Mouse (Mus musculus): ENCODE results near the gene Bglap. TPM values are rescaled to one million over a fixed set of nuclear protein-coding genes. Genes with fewer than 3 reads are reported as not detected.
"Not testable (repeated sequence)": the region's sequence is repeated elsewhere in the genome, so short reads cannot be mapped to it uniquely, and the experiment has no call there.

Bglap gene
- polyA plus RNA-seq (2015; fragmentation: Nextera tagmentation; extraction: Ambion mirVana): not detected in 2 replicates

DNA sequence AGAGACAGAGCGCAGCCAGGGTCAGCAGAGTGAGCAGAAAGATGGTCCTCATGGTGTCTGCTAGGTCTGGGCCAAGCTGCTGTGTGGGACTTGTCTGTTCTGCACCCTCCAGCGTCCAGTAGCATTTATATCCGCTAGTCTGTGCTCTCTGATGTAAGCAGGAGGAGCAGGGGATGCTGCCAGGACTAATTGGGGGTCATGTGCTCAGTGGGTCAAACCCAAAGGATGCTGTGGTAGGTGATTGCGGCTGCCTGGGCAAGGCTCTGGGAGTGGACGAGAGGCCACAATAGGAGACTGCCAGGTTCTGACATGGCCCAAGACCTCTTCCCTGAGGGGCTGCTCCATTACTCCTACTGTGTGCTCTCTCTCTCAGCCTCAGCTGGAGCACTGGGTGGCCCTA, at the start of gene Bglap:
Gene Bglap, minus strand, starts transcription at position 101 of the 400 bp plus-strand sequence.
- ATAC-seq (replicated peaks): no peak
- WGBS: 77% methylated on average over 5 of the region's 5 CpGs
- H3K27me3 ChIP-seq: no peaks in the 10 kb centered on the region
- no peak within 1 kb of the TSS for H3K4me2 ChIP-seq (replicated peaks)
- H3K4me1 ChIP-seq: peaks cover 7% of the 10 kb centered on the region; the same call in 1 of the 2 replicates
- H3K27ac ChIP-seq (replicated peaks): no peak within 1 kb of the TSS
- no peak within 1 kb of the TSS for H3K9ac ChIP-seq (replicated peaks)
- no peaks in the 10 kb centered on the region for H3K36me3 ChIP-seq
- H3K9me3 ChIP-seq: no peaks in the 10 kb centered on the region
- no peak within 1 kb of the TSS for H3K4me3 ChIP-seq

DNA sequence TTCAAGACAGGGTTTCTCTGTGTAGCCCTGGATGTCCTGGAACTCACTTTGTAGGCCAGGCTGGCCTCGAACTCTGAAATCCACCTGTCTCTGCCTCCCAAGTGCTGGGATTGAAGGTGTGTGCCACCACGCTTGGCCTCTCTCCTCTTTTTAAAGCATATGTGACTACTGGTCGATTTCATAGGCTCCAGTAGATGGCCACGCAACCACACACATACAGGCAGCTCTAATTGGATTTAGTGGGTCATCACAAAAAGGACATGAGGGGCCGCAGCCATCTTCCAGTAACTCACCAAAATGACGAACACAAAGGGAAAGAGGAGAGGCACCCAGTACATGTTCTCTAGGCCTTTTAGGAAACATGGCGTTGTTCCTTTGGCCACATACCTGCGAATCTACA, 44.4 kb upstream of the Bglap start:
- ATAC-seq (replicated peaks); H3K9ac ChIP-seq (replicated peaks); H3K27ac ChIP-seq (replicated peaks); H3K4me1 ChIP-seq; H3K9me3 ChIP-seq; H3K27me3 ChIP-seq; H3K36me3 ChIP-seq; H3K4me2 ChIP-seq (replicated peaks); H3K4me3 ChIP-seq: not testable (repeated sequence)
- WGBS: 72% methylated on average over 8 of the region's 8 CpGs

DNA sequence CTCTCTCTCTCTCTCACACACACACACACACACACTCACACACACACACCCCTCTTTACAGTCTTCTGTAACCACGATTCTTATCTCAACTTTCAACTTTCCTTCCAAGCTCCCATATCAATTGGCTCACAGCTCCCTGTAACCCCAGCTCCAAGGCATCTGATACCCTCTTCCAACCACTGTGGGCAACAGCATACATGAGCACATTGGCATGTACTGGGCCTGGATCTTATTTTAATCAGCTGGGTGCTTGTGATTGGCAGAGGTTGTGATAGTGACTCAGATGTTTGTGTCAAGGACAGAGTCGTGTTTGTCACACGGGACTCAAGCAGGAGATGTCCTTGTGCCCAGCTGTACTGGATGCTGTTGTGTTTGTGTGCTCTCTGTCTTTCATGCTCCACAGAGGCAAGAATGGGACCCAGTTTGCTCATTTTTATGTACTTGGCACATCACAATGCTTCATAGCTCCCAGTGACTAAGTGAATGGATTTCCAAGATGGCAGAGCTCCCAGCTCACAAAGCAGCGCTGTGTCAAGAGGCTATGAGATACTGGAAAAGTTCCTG, 43.2 kb upstream of the Bglap start:
- ATAC-seq (replicated peaks): no peak
- Histone ChIP-seq H3K9me3 (no peaks in the 10 kb centered on the region), H3K36me3 (no peaks in the 10 kb centered on the region), H3K4me2 (replicated peaks) (no peak overlapping the region), H3K4me3 (no peak overlapping the region), H3K27me3 (no peaks in the 10 kb centered on the region), H3K9ac (replicated peaks) (no peak overlapping the region), H3K4me1 (peaks cover 21% of the 10 kb centered on the region), H3K27ac (replicated peaks) (no peak overlapping the region)
- WGBS: 84% methylated on average over 4 of the region's 4 CpGs

DNA sequence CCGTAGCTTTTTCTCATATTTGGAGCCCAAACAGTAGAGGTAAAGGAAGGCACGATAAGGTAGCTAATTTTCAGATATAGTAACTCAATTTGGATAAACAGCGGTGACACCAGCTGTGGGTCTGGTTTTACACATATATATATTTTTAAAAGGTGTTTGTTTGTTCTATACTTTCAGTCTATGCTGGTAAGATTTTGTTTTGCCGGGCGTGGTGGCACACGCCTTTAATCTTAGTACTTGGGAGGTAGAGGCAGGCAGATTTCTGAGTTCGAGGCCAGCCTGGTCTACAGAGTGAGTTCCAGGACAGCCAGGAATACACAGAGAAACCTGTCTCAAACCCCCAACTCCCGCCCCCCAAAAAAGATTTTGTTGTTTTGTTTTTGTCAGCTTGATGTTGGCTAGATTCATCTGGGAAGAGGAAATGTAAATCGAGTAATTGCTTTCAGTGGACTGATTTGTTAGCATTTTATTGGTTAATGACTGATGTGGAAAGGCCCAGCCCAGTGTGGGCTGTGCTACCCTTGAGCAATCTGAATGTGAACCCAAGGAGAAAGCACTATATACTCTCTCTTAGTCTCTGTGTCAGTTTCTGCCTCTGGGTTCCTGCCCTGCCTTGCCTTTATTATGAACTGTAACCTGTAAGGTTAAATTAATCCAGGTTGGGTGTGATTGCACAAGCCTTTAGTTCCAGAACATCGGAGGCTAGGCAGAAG, 41.6 kb upstream of the Bglap start:
- Histone ChIP-seq H3K9ac (replicated peaks) (no peak overlapping the region), H3K4me3 (no peak overlapping the region), H3K36me3 (peaks cover 3% of the 10 kb centered on the region), H3K4me1 (peaks cover 28% of the 10 kb centered on the region), H3K9me3 (no peaks in the 10 kb centered on the region), H3K27ac (replicated peaks) (no peak overlapping the region), H3K4me2 (replicated peaks) (peak overlapping the region; percentile 84), H3K27me3 (no peaks in the 10 kb centered on the region)
- 87% methylated on average over 10 of the region's 10 CpGs for WGBS
- ATAC-seq (replicated peaks): no peak

DNA sequence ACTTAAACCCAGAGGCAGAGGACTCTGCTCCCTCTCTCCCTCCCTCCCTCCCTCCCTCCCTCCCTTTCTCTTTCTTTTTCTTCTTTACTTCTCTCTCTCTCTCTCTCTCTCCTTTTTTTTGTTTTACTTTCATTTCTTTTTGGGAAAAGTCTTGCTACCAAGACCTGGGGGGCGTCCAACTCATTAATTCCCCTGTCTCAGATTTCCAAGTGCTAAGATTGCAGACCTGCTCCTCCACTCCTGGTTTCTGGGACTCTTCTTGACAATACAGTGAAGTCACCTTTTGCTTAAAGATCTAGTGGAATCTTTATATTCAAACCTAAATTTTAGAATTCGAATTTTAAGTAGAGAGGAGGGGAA, 41.0 kb upstream of the Bglap start:
- Histone ChIP-seq H3K4me1 (peaks cover 28% of the 10 kb centered on the region), H3K36me3 (peaks cover 8% of the 10 kb centered on the region), H3K27me3 (no peaks in the 10 kb centered on the region), H3K9me3 (no peaks in the 10 kb centered on the region), H3K4me3 (peak overlapping the region; percentile 79), H3K4me2 (replicated peaks) (peak overlapping the region; percentile 84), H3K9ac (replicated peaks) (no peak overlapping the region), H3K27ac (replicated peaks) (peak overlapping the region; percentile 79; the same call in 1 of the 2 replicates)
- WGBS: 2% methylated on average over 2 of the region's 2 CpGs
- ATAC-seq (replicated peaks): no peak

DNA sequence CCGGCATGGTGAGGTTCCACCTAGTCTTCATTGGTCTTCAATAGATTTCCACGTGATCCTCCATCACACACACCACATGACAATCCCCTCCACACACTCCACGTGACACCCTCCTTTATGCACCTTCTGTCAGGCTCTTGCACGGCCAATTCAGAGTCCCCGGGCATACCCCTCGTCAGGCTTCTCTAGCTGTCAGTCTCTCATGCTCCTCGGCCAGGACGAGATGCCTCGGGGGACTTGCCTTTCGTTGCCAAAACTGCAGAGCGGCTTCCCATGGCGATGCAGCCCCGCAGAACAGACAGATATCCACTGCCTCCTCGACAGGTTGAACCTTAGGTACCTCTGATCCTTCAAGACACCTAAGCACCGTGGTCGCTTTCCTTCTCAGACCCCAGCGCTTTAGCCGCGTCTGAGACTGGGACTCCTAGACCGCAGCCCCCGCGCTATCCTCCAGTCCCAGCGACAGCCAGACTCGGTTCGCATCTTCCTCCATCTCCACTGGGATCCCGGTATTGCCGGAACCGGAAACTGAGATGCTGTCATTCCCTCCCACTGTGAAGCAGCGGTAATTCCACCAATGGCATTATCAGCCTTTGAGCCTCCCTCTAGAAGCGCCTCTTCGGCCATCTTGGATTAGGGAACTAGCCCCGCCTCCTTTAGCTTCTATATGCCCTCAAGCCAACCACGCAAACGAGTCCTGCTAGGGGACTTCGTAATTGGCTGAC, 40.5 kb upstream of the Bglap start, which contains the start of gene Slc25a44:
Gene Slc25a44, minus strand, starts transcription at position 535 of the 725 bp plus-strand sequence.
- peak; percentile 98 for ATAC-seq (replicated peaks)

DNA sequence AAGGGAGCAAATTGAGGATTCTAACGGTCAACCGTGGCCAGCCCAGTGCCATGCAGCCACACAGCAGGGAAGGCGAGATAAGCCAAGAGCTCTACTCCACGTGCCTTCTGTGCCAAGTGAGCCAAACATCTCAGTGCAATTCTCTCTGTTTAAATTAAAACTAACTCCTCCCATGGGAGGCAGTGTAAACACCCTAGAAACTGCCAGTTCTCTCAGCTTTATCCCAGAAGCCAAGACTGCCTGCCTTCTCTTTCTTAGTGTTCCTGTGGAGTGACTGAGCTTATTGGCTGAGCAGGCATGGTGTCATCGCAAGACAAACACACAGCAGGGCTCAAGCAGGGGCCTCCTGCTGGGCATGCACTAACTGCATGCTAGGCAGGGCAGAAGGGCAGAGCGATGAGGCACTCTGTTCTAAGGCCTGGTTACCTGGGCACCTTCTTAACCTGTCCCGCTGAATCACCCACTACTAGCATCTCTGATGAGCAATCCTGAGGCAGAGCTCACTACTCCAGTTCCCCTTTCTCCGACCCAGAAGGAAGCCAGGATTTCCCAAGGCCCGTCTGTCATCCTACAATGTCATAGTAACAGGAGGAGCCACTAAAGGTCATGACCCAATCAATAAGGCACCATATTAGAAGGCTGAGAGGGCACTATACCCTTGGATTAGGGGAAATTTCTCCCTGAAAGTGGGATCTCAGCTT, 37.9 kb upstream of the Bglap start:
- no peaks in the 10 kb centered on the region for H3K27me3 ChIP-seq
- peak overlapping the region; percentile 8; the same call in 1 of the 2 replicates for H3K27ac ChIP-seq (replicated peaks)
- 0 out of 2 replicates have a peak overlapping the region, but pooled peaks have one; percentile 14 for H3K9ac ChIP-seq (replicated peaks)
- no peak for ATAC-seq (replicated peaks)
- no peak overlapping the region for H3K4me3 ChIP-seq
- no peaks in the 10 kb centered on the region for H3K9me3 ChIP-seq
- H3K36me3 ChIP-seq: peaks cover 31% of the 10 kb centered on the region
- peaks cover 38% of the 10 kb centered on the region for H3K4me1 ChIP-seq
- H3K4me2 ChIP-seq (replicated peaks): no peak overlapping the region
- 33% methylated on average over 9 of the region's 9 CpGs for WGBS

More for the DNA sequence above, 40.5 kb upstream of the Bglap start, which contains the start of gene Slc25a44:
- Histone ChIP-seq H3K4me3 (peak within 1 kb of the TSS; percentile 79), H3K4me1 (peaks cover 28% of the 10 kb centered on the region), H3K4me2 (replicated peaks) (peak within 1 kb of the TSS; percentile 84), H3K27me3 (no peaks in the 10 kb centered on the region), H3K27ac (replicated peaks) (peak within 1 kb of the TSS; percentile 79), H3K9ac (replicated peaks) (peak within 1 kb of the TSS; percentile 67), H3K36me3 (peaks cover 12% of the 10 kb centered on the region), H3K9me3 (no peaks in the 10 kb centered on the region)
- WGBS: under 1% methylated on average over 35 of the region's 35 CpGs

DNA sequence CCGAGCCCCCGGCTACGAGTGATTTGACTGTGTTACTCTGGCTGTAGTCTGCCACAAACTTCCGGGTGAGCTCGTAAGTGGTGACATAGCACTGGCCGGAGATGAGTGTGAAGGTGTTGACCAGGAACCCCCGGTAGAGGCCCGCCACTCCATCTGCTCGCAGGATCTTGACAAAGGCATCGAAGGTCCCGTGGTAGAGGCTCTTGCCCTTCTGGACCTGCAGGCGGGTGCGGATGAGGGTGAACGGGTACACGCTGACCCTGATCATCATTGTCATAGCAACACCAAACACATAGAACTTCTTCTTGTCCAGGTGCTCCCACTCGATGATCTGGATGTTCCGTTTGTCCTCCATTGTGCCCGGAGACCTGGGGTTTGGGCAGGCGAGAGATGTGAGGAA, 36.5 kb upstream of the Bglap start:
- H3K4me1 ChIP-seq: peaks cover 38% of the 10 kb centered on the region
- H3K9ac ChIP-seq (replicated peaks): no peak overlapping the region
- H3K4me2 ChIP-seq (replicated peaks): no peak overlapping the region
- no peak overlapping the region for H3K27ac ChIP-seq (replicated peaks)
- WGBS: 94% methylated on average over 19 of the region's 19 CpGs
- H3K4me3 ChIP-seq: no peak overlapping the region
- peaks cover 42% of the 10 kb centered on the region for H3K36me3 ChIP-seq
- no peaks in the 10 kb centered on the region for H3K9me3 ChIP-seq
- no peak for ATAC-seq (replicated peaks)
- no peaks in the 10 kb centered on the region for H3K27me3 ChIP-seq

DNA sequence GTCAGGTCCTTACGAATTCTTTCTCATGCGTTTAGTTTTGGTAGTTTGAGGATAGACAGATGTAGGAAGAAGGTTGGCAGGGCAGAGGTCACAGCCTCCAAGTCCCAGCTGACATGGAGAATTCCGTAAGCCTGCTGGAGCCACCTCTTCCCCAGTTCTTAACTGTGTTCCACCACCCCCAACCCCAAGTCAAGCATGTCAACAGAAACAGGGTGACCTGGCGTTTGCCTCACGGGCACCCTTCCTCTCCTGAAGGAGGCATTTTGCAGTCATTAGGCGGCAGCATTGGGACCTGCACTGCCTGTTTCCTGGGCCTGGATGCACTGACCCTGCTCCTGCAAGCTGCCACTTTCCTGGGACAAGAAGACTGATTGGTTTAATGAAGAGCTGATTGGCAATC, 33.8 kb upstream of the Bglap start:
- peaks cover 23% of the 10 kb centered on the region for H3K4me1 ChIP-seq
- 86% methylated on average over 6 of the region's 6 CpGs for WGBS
- H3K27me3 ChIP-seq: no peaks in the 10 kb centered on the region
- H3K9ac ChIP-seq (replicated peaks): no peak overlapping the region
- no peak overlapping the region for H3K4me3 ChIP-seq
- no peak overlapping the region for H3K4me2 ChIP-seq (replicated peaks)
- peaks cover 50% of the 10 kb centered on the region for H3K36me3 ChIP-seq
- no peaks in the 10 kb centered on the region for H3K9me3 ChIP-seq
- ATAC-seq (replicated peaks): no peak
- no peak overlapping the region for H3K27ac ChIP-seq (replicated peaks)

DNA sequence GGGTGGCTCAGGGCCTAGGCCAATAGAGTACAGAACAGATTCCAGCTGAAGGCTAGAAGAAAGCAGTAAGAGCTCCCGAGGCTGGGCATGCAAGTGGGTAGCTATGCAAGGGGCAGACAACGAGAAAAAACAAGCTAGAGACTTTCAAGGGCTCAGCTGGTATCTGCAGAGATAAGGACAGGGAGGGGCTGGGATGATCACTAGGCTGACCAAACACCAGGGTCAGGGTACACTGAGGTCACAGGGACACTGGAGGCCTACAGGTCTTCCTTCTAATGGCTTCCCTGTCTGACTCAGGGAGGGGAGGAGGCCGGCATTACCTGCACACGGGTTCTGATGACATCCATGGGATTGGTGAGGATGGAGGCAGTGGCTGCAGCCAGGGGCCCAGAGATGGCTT, 31.4 kb upstream of the Bglap start:
- Histone ChIP-seq H3K9ac (replicated peaks) (no peak overlapping the region), H3K36me3 (peaks cover 55% of the 10 kb centered on the region), H3K4me3 (no peak overlapping the region), H3K4me2 (replicated peaks) (no peak overlapping the region), H3K9me3 (no peaks in the 10 kb centered on the region), H3K27ac (replicated peaks) (no peak overlapping the region), H3K4me1 (peaks cover 12% of the 10 kb centered on the region), H3K27me3 (no peaks in the 10 kb centered on the region)
- no peak for ATAC-seq (replicated peaks)
- 89% methylated on average over 4 of the region's 4 CpGs for WGBS

DNA sequence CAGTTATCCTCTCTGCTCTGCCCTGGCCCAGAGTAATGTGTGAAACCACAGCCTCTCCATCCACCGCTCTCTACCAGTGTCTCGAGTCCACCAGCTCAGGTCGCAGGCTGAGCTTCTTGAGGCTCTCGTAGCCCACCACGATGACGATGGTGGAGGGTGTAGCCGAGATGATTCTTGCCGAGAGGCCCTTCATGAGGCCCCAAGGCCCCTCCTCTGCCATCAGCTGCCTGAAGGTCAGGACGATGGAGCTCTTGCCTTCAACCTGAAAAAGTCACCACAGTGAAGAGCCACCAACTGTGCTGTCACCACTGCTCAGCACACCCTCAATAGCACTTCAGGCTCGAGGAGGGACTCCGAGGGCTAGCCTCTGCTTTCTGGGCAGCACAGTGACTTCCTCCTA, 28.4 kb upstream of the Bglap start:
- Histone ChIP-seq H3K4me3 (no peak overlapping the region), H3K36me3 (peaks cover 30% of the 10 kb centered on the region), H3K4me1 (peaks cover 21% of the 10 kb centered on the region), H3K27me3 (no peaks in the 10 kb centered on the region), H3K9me3 (no peaks in the 10 kb centered on the region), H3K4me2 (replicated peaks) (no peak overlapping the region), H3K9ac (replicated peaks) (no peak overlapping the region), H3K27ac (replicated peaks) (no peak overlapping the region)
- 92% methylated on average over 11 of the region's 11 CpGs for WGBS
- ATAC-seq (replicated peaks): no peak

DNA sequence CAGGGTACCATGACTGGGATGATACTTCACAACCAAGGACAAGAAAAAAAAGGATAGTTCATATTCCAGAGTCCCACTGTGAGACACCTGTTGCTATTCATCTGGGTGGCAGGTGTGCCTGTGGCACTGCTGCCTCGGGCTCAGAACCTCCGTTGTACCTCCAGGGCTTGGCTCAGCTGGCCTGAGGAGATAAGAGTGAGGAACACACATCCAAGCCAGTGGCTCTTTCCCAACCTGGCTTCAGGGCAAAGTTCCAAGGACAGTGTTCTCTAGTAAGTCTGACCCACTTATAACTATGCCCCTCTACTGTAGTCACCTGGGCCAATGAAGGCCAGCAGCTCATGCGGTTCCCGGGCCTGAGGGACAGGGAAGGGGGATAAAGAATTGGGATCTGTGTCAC, 27.4 kb upstream of the Bglap start:
- no peaks in the 10 kb centered on the region for H3K9me3 ChIP-seq
- ATAC-seq (replicated peaks): no peak
- H3K27me3 ChIP-seq: no peaks in the 10 kb centered on the region
- no peak overlapping the region for H3K4me2 ChIP-seq (replicated peaks)
- no peak overlapping the region for H3K9ac ChIP-seq (replicated peaks)
- H3K4me1 ChIP-seq: peaks cover 21% of the 10 kb centered on the region
- WGBS: 91% methylated on average over 4 of the region's 4 CpGs
- H3K27ac ChIP-seq (replicated peaks): no peak overlapping the region
- no peak overlapping the region for H3K4me3 ChIP-seq
- peaks cover 27% of the 10 kb centered on the region for H3K36me3 ChIP-seq

All from forebrain, embryonic 15.5 days (tissue).